Mouse (Mus musculus): Measurements from ENCODE around the gene Trim44. TPM values are rescaled to one million over a fixed set of nuclear protein-coding genes. Genes with fewer than 3 reads are reported as not detected.

Gene Trim44
- total RNA-seq, 2 experiments from 2014 or later, result 14.8 to 17.7 TPM

DNA sequence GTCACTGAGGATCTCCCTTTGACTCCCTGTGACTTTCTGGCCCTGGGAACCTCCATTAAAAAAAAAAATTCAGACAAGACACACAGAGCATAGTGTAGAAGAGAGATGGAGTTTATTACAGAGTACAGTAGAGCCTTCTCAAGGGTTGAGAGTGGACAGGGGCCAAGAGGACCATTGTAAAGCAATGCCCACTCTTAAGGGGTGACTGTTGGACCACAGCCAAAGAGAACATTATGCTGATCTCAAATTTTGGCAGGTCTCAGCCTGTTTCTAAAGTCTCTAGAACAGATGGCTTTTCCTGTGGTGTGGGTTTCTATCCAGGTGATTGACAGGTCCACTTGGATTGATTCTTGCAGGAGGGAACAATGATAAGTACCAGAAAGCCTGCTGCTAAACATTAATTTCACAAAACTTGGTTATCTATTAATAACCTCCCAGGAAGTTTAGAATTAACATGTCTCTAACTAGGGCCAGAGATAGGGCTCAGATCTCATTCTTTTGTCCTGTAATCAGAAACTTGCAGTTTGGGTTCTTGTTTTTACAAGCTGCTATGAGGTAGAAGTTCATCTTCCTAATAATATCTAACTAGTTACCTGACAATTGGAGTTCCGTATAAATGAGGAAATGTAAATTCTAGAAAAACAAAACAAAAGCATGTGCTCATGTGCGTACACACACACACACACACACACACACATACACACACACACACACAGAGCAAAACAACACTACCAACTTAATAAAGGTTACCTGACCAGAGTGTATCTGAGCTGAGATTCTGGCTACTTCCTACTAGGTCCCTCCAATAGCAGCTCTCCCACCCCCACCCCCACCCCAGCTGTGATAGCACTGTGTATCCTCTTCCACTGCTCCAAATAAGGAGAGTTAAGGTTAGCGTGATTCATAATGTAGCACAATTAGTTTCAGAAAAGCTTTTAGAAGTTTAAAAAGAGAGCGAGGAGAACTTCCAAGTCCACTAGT is 1.0 kb downstream of the Trim44 start:
- no peak for DNase-seq (ENCODE audit: low spot score)

DNA sequence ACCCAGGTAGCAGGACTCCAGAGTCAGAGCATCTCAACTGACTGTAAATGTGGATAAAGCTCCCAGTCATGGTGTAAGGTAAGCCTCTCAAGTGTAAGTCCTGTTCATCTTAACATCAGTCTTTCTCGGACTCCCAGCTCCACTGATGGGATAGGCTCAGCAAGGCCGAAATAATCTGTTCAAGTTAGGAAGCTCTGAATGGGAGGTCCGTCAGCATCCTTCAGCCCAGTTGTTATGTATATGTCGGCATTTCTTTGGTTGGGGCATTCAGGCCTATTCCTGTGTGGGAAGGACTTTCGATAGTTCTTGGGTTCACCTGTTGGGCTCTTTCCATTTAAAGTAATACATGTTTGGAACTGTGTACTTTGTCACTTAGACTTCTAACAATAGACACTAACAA is 3.6 kb downstream of the Trim44 start:
- no peak for DNase-seq (ENCODE audit: low spot score)

DNA sequence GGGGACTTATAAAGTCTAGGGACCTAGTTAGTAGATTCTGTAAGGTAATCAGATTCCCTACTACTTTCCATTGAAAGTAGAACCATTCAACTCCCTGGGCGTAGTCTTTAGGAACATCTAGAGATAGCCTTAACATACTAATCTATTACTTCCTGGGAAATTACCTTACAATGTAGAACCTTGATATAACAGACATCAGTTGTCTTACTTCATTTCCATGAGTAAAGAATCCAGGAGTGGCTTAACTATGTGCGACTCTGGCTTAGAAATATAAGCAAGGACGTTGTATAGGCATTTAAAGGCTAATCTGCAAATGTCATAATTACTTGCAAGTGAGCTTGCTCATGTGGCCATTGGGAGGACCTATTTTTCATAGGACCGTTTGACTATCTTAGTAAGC is 4.3 kb downstream of the Trim44 start:
- no peak for DNase-seq (ENCODE audit: low spot score)

- no peak for DNase-seq (ENCODE audit: low spot score)
Measured at GRCm38 (mm10) chr2:102401352-102401692, 6.3 kb downstream of the Trim44 start.

- peak; percentile 82 for DNase-seq (ENCODE audit: low spot score)
Measured at GRCm38 (mm10) chr2:102400605-102401351, 6.8 kb downstream of the Trim44 start.

GRCm38 (mm10) chr2:102399864-102400604 is 7.6 kb downstream of the Trim44 start:
- peak; percentile 5 for DNase-seq (ENCODE audit: low spot score)

DNA sequence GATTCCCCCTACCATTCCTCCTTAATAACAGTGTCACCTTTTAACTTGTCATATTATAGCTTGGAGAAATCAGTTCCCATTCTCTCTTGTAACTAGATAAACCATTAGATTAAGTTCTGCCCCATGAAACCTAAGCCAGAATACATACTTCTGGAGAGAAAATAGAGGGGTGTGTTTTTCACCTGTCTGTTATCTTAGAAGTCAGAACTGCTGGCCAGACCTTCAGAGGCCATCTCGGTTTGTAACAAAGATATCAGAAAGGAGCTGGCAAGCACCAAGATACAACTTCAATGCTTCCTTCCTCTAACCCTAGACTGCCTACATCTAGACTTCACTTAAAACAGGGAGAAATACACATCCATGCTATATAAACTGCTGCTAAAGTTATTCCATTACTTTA is 11.1 kb downstream of the Trim44 start:
- no peak for DNase-seq (ENCODE audit: low spot score)

DNA sequence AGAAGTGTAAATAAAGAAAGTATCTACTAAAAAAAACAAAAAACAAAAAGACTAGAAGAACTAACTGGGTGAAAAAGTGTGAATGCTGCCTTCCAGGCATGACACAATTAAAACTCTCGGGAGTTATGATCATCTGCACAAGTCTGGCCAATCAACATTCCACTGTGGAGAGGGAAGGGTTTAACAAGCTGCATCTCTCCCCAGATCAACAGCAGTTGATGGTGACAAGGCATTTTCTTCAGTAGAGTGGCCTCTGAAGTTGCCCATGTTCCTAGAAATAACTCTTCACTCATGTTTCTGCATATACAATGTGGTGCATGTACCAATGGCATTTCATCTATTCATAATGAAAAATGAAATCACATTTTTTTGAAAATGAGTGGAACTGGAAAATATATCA is 14.2 kb downstream of the Trim44 start:
- DNase-seq (ENCODE audit: low spot score), result no peak

GRCm38 (mm10) chr2:102385328-102385902 is 22.2 kb downstream of the Trim44 start:
- no peak for DNase-seq (ENCODE audit: low spot score)

DNA sequence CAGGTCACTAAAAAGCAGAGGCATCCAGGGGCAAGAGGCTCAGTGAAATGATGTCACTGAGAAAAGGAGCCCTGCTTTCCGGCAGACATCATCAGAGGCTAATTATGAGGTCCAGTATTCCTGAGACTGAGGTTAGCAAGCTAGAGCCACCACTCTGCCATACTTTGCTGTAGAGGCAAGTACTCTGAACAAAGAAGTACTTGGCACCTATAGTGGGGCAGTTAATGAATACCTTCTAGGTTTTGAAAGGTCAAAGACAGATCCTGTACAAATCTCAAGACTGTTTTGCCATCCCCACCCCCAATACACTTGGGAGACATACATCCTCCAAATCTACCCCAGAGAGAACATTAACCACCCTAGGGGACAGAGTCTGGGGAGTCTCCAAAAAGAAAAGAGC is 23.1 kb downstream of the Trim44 start:
- DNase-seq (ENCODE audit: low spot score), result no peak

DNA sequence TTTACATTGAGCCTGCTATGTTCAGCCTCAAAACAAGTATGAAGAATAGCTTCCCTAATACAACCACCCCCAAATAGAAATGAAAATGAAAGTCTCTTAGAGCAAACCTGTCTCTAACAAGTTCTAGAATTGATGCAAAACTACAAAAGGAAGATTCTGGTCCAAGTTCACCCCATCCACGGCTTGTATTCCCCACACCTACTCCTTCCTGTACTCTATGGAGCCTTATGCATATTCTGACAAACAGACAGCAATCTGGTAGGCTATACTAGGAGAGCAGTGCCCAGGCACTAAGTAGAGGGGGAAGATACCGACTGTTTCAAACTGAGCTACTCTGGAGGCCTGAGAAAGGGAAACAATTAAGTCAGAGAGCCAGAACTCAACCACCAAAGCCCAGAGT is 23.6 kb downstream of the Trim44 start:
- DNase-seq (ENCODE audit: low spot score), result no peak

DNA sequence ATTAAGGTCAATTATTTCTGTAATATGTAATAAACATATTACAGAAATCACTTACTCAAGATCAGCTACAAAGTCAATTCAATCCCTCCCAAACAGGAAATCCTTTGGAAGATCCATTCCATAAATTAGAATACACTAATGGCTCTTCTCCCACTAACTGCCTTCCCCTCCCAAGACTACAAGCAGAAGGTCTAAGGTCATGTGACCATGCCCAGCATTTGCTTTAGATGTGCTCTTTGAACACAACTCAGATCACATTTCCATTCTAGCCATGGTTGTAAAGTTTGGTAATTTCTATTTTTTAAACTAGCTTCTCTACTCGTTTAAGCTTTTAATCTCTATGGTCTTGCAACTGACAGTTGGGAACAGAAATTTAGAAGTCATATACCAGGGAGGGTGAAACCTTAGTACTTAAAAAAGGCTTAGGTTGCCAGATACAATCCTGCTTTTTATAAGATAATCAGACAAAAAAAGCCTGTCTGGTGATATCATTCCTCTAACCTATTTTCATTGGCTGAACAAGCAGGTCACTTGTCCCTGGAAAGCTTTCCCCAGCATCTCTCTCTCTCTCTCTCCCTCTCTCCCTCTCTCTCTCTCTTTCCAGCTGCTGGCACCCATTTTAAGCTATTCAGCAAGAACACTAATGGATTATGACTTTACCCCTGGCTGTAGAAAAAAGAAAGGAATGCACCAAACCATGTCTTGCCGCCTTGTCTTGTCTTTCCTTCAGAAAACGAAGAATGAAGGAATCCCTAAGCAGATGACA is 24.4 kb downstream of the Trim44 start:
- no peak for DNase-seq (ENCODE audit: low spot score)

DNA sequence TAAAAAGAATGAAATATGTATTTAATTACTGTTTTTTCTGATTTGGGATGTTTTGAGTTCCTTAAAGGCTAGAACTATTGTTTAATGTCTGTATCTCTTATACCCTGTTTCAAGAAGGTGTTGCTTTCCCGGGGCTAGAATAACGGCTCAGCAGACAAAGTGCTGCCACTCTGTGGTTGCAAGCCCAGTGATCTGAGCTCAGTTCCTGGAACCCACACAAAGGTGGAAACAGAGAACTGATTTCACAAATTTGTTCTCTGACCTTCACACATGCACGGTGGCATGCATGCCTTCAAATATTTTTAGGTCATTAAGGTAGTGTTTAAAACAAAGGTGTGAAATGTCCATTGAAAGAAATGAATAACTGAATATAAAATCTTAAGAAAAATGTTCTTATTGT is 25.1 kb downstream of the Trim44 start:
- no peak for DNase-seq (ENCODE audit: low spot score)

DNA sequence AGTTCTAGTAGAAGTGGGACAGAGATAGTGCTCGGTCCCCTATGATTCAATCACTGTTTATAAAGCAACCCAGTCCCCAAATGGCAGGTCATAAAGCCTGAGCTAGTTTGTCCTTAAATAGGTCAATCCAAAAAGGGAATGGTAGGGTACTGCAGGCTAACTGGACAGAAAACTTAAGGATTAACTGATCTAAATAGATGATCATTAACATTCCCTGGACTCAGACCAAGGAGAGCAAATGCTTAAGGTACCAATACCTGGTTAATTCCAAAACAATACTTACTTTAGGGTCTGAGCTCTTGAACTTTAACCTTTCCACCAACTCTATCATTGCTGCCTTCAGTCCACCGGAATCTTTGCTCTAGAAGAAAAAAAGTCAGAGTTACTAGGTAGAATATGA is 27.0 kb downstream of the Trim44 start:
- DNase-seq (ENCODE audit: low spot score), result no peak

DNA sequence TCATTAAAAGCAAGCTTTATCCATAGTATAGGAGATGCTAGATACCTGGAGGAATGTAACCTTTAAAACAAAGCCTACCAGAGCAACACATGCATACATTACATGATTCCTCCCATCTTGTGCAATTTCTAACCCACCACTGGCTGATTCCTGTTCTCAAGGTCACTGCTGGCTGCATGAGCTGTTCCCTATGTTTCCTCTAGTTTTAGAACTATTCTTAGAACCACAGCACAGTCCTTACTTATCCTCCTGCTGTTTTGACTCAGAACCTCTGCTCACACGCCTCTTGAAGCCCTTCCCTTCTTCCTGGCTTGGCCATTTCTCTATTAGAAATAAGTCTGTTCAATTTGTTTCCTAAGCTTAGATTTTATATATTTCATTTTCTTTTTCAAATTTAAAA is 28.7 kb downstream of the Trim44 start:
- DNase-seq (ENCODE audit: low spot score), result no peak

DNA sequence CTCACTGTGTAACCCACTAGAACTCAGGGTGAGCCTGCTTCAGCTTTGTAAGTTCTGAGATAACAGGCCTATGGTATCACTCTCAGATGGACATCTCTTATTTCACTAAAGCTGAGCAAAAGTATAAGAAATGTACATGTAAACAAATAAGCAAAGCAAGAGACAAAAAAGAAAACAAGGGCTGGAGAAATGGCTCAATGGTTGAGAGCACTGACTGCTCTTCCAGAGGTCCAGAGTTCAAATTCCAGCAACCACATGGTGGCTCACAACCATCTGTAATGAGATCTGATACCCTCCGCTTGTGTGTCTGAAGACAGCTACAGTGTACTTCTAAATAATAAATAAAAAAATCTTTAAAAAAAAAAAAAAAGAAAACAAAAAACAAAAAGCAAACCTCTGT is 29.2 kb downstream of the Trim44 start:
- DNase-seq (ENCODE audit: low spot score), result no peak

- no peak for DNase-seq (ENCODE audit: low spot score)
Measured at GRCm38 (mm10) chr2:102377370-102377769, 30.3 kb downstream of the Trim44 start.

DNA sequence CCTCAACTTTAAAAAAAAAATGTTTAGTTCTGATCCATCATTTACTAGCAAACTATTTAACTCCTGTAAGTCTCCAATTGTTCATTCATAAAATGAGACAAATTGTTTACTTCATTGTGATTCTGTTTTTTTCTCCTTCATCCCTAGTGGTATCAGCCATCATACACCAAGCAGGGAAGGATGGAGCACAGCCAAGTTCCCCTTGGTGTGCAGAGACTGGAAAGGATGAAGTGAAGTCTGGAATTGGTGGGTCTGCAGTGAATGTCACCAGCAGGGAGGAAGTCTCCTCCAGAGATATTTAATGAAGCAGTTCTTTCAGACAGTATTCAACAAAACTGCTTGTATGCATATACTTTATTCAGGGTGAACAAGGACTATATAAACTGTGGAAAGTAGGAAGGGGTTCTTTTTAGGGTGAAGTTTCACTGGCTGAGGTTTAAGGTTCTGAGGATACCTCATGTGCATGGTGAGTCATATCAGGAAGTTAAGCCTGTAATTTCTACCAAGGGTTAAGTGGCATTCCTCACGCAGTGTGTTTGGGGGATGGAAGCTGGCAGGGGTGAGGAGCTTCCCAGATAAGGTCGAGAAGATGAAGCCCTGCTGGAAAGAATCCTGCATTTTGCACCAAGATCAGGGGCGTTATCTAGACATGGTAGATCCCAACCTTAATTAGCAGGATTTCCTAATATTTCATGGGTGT is 34.1 kb downstream of the Trim44 start:
- no peak for DNase-seq (ENCODE audit: low spot score)

- no peak for DNase-seq (ENCODE audit: low spot score)
Measured at GRCm38 (mm10) chr2:102372690-102373089, 34.9 kb downstream of the Trim44 start.

DNA sequence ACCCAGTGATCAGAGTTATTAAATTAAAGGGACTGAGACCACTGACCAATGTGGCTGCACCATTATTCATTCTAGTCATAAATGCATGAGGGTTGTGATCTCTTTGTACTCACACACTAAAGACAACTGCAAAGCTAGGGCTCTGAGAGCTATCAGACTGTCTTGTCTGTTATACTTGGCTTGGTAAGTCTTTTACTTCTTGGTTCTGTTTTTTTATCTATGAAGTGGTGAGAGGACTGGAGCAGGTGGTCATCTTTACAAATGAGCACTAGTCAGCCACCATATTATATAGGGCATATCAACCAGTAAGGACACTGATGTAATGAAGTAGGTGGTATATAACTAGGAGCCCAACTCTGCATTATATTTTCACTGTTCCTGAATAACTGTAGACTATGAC is 36.3 kb downstream of the Trim44 start:
- no peak for DNase-seq (ENCODE audit: low spot score)

Data from gastrocnemius, adult 18-20 months (tissue).